Mouse (Mus musculus): ENCODE results near the gene Klhl24.

Klhl24 gene

GRCm38 (mm10) chr16:20144568-20144967, 47.2 kb downstream of the Klhl24 start:
- 98% methylated on average over 3 of the region's 3 CpGs for WGBS

DNA sequence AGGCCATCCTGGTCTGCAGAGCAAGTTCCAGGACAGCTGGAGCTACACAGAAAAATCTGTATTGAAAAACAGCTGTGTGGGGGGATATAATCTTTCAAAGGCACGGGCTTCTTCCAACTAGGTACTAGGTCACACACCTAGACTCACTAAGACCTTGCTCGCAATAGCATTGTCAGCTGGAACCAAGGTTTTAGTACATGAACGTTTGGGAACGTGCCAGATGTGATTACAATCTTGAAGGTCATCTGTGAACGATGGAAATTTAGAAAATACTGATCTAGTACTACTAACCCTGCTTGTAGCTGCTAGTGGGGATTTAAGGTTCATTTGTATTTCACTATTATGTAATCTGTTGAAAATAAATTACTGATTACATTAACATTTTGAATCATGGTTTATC, 54.6 kb downstream of the Klhl24 start:
- 66% methylated on average over 5 of the region's 5 CpGs for WGBS

- WGBS, result 67% methylated on average over 3 of the region's 3 CpGs
Observed at GRCm38 (mm10) chr16:20153742-20154141, 56.4 kb downstream of the Klhl24 start.

GRCm38 (mm10) chr16:20160130-20160529, 62.8 kb downstream of the Klhl24 start:
- 85% methylated on average over 2 of the region's 2 CpGs for WGBS

GRCm38 (mm10) chr16:20169071-20169470, 71.7 kb downstream of the Klhl24 start:
- WGBS, result 63% methylated on average over 3 of the region's 3 CpGs

GRCm38 (mm10) chr16:20169471-20170106, 72.2 kb downstream of the Klhl24 start:
- 44% methylated on average over 3 of the region's 3 CpGs for WGBS
